Mouse (Mus musculus) kidney, adult 11 months (tissue): ENCODE data around the gene Clip3.

ENCODE experiments used
- DNase-seq: peaks from one replicate; pipeline ENCODE4 v3.0.0; 2022

Clip3 gene

GRCm38 (mm10) chr7:30291215-30292131 is at the start of gene Clip3:
TSS of gene Clip3 (plus strand) at chr7:30291728.
- no peak for DNase-seq

GRCm38 (mm10) chr7:30251956-30252954 is 39.3 kb upstream of the Clip3 start:
- peak; percentile 73 for DNase-seq

GRCm38 (mm10) chr7:30265041-30265440 is 26.5 kb upstream of the Clip3 start:
- no peak for DNase-seq

GRCm38 (mm10) chr7:30265531-30265930 is 26.0 kb upstream of the Clip3 start:
- no peak for DNase-seq

GRCm38 (mm10) chr7:30265935-30266334 is 25.6 kb upstream of the Clip3 start:
- no peak for DNase-seq

- no peak for DNase-seq
Observed at GRCm38 (mm10) chr7:30266780-30267179, 24.7 kb upstream of the Clip3 start.

GRCm38 (mm10) chr7:30269641-30270040 is 21.9 kb upstream of the Clip3 start:
- no peak for DNase-seq

- DNase-seq, result no peak
Observed at GRCm38 (mm10) chr7:30274383-30274782, 17.1 kb upstream of the Clip3 start.

- no peak for DNase-seq
Observed at GRCm38 (mm10) chr7:30278911-30279310, 12.6 kb upstream of the Clip3 start.

GRCm38 (mm10) chr7:30279536-30279935 is 12.0 kb upstream of the Clip3 start:
- no peak for DNase-seq

- peak; percentile 92 for DNase-seq
Observed at GRCm38 (mm10) chr7:30279951-30280669, 11.4 kb upstream of the Clip3 start, which contains the start of the genes Thap8 and Wdr62. TSS of gene Thap8 (plus strand) at chr7:30280094. TSS of gene Wdr62 (minus strand) at chr7:30280419.

- peak; percentile 88 for DNase-seq
Observed at GRCm38 (mm10) chr7:30280670-30281138, 10.8 kb upstream of the Clip3 start.

- no peak for DNase-seq
Observed at GRCm38 (mm10) chr7:30281522-30281921, 10.0 kb upstream of the Clip3 start.

GRCm38 (mm10) chr7:30282740-30283139 is 8.8 kb upstream of the Clip3 start:
- DNase-seq, result no peak

GRCm38 (mm10) chr7:30286701-30287410 is 4.7 kb upstream of the Clip3 start:
- no peak for DNase-seq

- DNase-seq, result no peak
Observed at GRCm38 (mm10) chr7:30288046-30288445, 3.5 kb upstream of the Clip3 start.

- DNase-seq, result no peak
Observed at GRCm38 (mm10) chr7:30289071-30289713, 2.3 kb upstream of the Clip3 start.

GRCm38 (mm10) chr7:30289714-30290399 is 1.7 kb upstream of the Clip3 start:
- DNase-seq, result no peak

- no peak for DNase-seq
Observed at GRCm38 (mm10) chr7:30293795-30294194, 2.3 kb downstream of the Clip3 start.

- DNase-seq, result no peak
Observed at GRCm38 (mm10) chr7:30294296-30294695, 2.8 kb downstream of the Clip3 start.

GRCm38 (mm10) chr7:30295103-30295502 is 3.6 kb downstream of the Clip3 start:
- DNase-seq, result no peak
